In the genomic region with DNA sequence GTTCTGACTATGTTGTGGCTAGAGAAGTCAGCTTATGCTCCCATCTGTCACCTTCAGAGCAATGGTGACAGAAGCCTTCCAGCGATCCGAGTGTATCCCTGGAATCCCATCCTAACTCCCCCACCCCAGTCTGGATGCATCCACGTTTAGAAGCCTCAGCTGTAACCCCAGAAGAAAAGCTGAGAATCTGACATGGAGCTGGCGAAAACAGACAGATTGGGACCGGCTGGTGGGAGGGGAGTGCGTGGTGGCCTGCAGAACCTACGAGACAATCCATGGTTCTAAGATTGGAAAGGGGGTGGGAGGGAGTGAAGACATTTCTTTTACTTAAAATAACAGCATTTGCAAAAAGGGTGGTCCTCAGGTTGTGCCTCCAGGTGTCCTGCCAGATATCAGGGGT, we compare ENCODE assay signal across 17 mouse cellular contexts. TPM values are rescaled to one million over a fixed set of nuclear protein-coding genes. Genes with fewer than 3 reads are reported as not detected.
A peak's percentile ranks its signal among the peaks of the same experiment; 100 is the strongest.
DNase-seq lines count a peak whose midpoint lies in the region; ATAC-seq lines count a peak whose summit lies in the region.
"Had no signal": no experiment of that assay in that cellular context is flagged by ENCODE, and none has a peak within 500 bp of the region (broad histone marks: within the 10 kb centered on the region; RNA-seq: fewer than 3 reads in every experiment).

No protein-coding gene starts in this region.

- H3K9me3 ChIP-seq in heart, embryonic 10.5 days = no peaks in the 10 kb centered on the region
- H3K9me3 ChIP-seq in heart, embryonic 12.5 days (replicated peaks) = no peaks in the 10 kb centered on the region
- H3K9me3 ChIP-seq: hindbrain, embryonic 15.5 days; liver, embryonic 12.5 days; neural tube, embryonic 13.5 days had no signal

- no peak overlapping the region for H3K4me3 ChIP-seq in heart, embryonic 10.5 days
- H3K4me3 ChIP-seq in heart, embryonic 12.5 days = no peak overlapping the region
- H3K4me3 ChIP-seq: hindbrain, embryonic 15.5 days; liver, embryonic 12.5 days; neural tube, embryonic 13.5 days had no signal

- H3K4me1 ChIP-seq in heart, embryonic 10.5 days = peaks cover 9% of the 10 kb centered on the region
- H3K4me1 ChIP-seq in heart, embryonic 12.5 days (replicated peaks) = peaks cover 10% of the 10 kb centered on the region; the same call in 1 of the 2 replicates
- H3K4me1 ChIP-seq: hindbrain, embryonic 15.5 days; liver, embryonic 12.5 days had no signal

- no peak for ATAC-seq in heart, embryonic 12.5 days (ENCODE audit: insufficient number of reproducible peaks, low FRiP score)
- ATAC-seq: forebrain, embryonic 16.5 days; liver, embryonic 12.5 days; Patski had no signal

- H3K27ac ChIP-seq in heart, embryonic 10.5 days = peak overlapping the region; percentile 10; the same call in 1 of the 2 replicates
- no peak overlapping the region for H3K27ac ChIP-seq in heart, embryonic 12.5 days (ENCODE audit: poor library complexity, severe bottlenecking)
- H3K27ac ChIP-seq: hindbrain, embryonic 15.5 days; liver, embryonic 12.5 days; macrophage; neural tube, embryonic 13.5 days had no signal

- no peak overlapping the region for H3K4me2 ChIP-seq in heart, embryonic 12.5 days
- H3K4me2 ChIP-seq: hindbrain, embryonic 15.5 days; liver, embryonic 12.5 days; neural tube, embryonic 13.5 days had no signal

- WGBS in heart, embryonic 10.5 days = 75% methylated on average over 7 of the region's 7 CpGs
- 77% methylated on average over 7 of the region's 7 CpGs for WGBS in heart, embryonic 12.5 days

- no peak overlapping the region for H3K9ac ChIP-seq in heart, embryonic 12.5 days
- H3K9ac ChIP-seq: hindbrain, embryonic 15.5 days; liver, embryonic 12.5 days; neural tube, embryonic 13.5 days had no signal

- H3K36me3 ChIP-seq in heart, embryonic 10.5 days = peaks cover 11% of the 10 kb centered on the region
- H3K36me3 ChIP-seq in heart, embryonic 12.5 days = 0 out of 2 replicates have a peak, but pooled peaks cover 1% of the 10 kb centered on the region
- H3K36me3 ChIP-seq: liver, embryonic 12.5 days had no signal

- intact Hi-C loops in heart, postnatal 36 days (cut with DNase I) = no loop called here

- DNase-seq in heart, embryonic 10.5 days (ENCODE audit: low spot score) = no peak
- DNase-seq in brain, adult 2 months (ENCODE audit: low read depth, low spot score) = peak; percentile 92
- DNase-seq in layer of hippocampus, adult 8-10 months (ENCODE audit: low spot score in 2 of 2) = peak; percentile 42 to 60
- peak; percentile 69 to 86 for DNase-seq in right cerebral cortex, postnatal 10 days (ENCODE audit: low spot score in 2 of 2)
- no peak for DNase-seq in urinary bladder, postnatal 25 days (ENCODE audit: low spot score)
- DNase-seq in heart, postnatal 36 days = no peak
- no peak for DNase-seq in spleen, postnatal 4 days (ENCODE audit: low spot score in 2 of 2)
- DNase-seq: cerebellum, adult 2 months; kidney, adult 8-10 months; retina, postnatal 1 day had no signal

- no peaks in the 10 kb centered on the region for H3K27me3 ChIP-seq in heart, embryonic 10.5 days (ENCODE audit: insufficient read depth, poor library complexity, severe bottlenecking)
- no peaks in the 10 kb centered on the region for H3K27me3 ChIP-seq in heart, embryonic 12.5 days (replicated peaks)
- H3K27me3 ChIP-seq: hindbrain, embryonic 15.5 days; liver, embryonic 12.5 days; neural tube, embryonic 13.5 days; Patski had no signal

RNA-seq across cellular contexts. Expression of a gene that starts 37.4 kb away (rescaled TPM):
- polyA plus RNA-seq in heart, embryonic 10.5 days (2016; fragmentation: Nextera tagmentation; extraction: Ambion mirVana) = 9.7 and 17.8 TPM in 2 replicates
- 10.0 and 11.3 TPM in 2 replicates for polyA plus RNA-seq in heart, embryonic 12.5 days (2016; fragmentation: Nextera tagmentation; extraction: Ambion mirVana)
- 10 to 100 TPM; 20.4 to 28.1 (median 25.5) TPM for total RNA-seq in layer of hippocampus, adult 8-10 months (2022)
- 10 to 100 TPM; 13.4 to 23.5 TPM for total RNA-seq in heart, postnatal 36 days (2021)

Comparison
In these comparisons a context has a peak if more than half of its experiments do, and no peak if none do; other contexts are left out.
1. DNase-seq: peak in brain, adult 2 months (single experiment), layer of hippocampus, adult 8-10 months (2 of 2) and right cerebral cortex, postnatal 10 days (2 of 2); none in heart, embryonic 10.5 days (single experiment), urinary bladder, postnatal 25 days (single experiment), heart, postnatal 36 days (0 of 2) and spleen, postnatal 4 days (0 of 2).